Mouse (Mus musculus): ENCODE results near the gene Rbm43. TPM values are rescaled to one million over a fixed set of nuclear protein-coding genes. Genes with fewer than 3 reads are reported as not detected.

Gene Rbm43
- polyA plus RNA-seq, 1 experiment from 2014 or later, result 12.3 TPM

- Histone ChIP-seq H3K36me3 (no peaks in the 10 kb centered on the region), H3K4me2 (replicated peaks) (no peak overlapping the region), H3K9me3 (no peaks in the 10 kb centered on the region), H3K4me1 (no peaks in the 10 kb centered on the region), H3K4me3 (no peak overlapping the region), H3K27me3 (no peaks in the 10 kb centered on the region), H3K27ac (no peak overlapping the region), H3K9ac (no peak overlapping the region)
- ATAC-seq (ENCODE audit: insufficient number of reproducible peaks, insufficient read depth, low FRiP score, low TSS enrichment), result no peak
- 47% methylated on average over 2 of the region's 2 CpGs for WGBS
Measured at GRCm38 (mm10) chr2:51945812-51946211, 10.8 kb upstream of the Rbm43 start.

GRCm38 (mm10) chr2:51941832-51942231, 6.9 kb upstream of the Rbm43 start:
- Histone ChIP-seq H3K9me3 (no peaks in the 10 kb centered on the region), H3K4me1 (no peaks in the 10 kb centered on the region), H3K27ac (no peak overlapping the region), H3K36me3 (no peaks in the 10 kb centered on the region), H3K9ac (no peak overlapping the region), H3K4me3 (no peak overlapping the region), H3K27me3 (no peaks in the 10 kb centered on the region), H3K4me2 (replicated peaks) (no peak overlapping the region)
- WGBS, result 83% methylated on average over 7 of the region's 7 CpGs
- ATAC-seq (ENCODE audit: insufficient number of reproducible peaks, insufficient read depth, low FRiP score, low TSS enrichment), result no peak

GRCm38 (mm10) chr2:51938750-51939149, 3.8 kb upstream of the Rbm43 start:
- no peaks in the 10 kb centered on the region for H3K27me3 ChIP-seq
- H3K4me2 ChIP-seq (replicated peaks), result no peak overlapping the region
- H3K36me3 ChIP-seq, result no peaks in the 10 kb centered on the region
- H3K4me1 ChIP-seq, result peaks cover 5% of the 10 kb centered on the region; the same call in 1 of the 2 replicates
- H3K9ac ChIP-seq, result no peak overlapping the region
- no peak overlapping the region for H3K27ac ChIP-seq
- no peaks in the 10 kb centered on the region for H3K9me3 ChIP-seq
- no peak for ATAC-seq (ENCODE audit: insufficient number of reproducible peaks, insufficient read depth, low FRiP score, low TSS enrichment)
- 73% methylated on average over 2 of the region's 3 CpGs for WGBS
- no peak overlapping the region for H3K4me3 ChIP-seq

GRCm38 (mm10) chr2:51937004-51937403, 2.0 kb upstream of the Rbm43 start:
- H3K4me3 ChIP-seq, result no peak overlapping the region
- H3K27me3 ChIP-seq, result no peaks in the 10 kb centered on the region
- H3K9ac ChIP-seq, result no peak overlapping the region
- no peak overlapping the region for H3K4me2 ChIP-seq (replicated peaks)
- 69% methylated on average over 6 of the region's 6 CpGs for WGBS
- H3K9me3 ChIP-seq, result no peaks in the 10 kb centered on the region
- H3K27ac ChIP-seq, result no peak overlapping the region
- H3K36me3 ChIP-seq, result no peaks in the 10 kb centered on the region
- H3K4me1 ChIP-seq, result peaks cover 5% of the 10 kb centered on the region; the same call in 1 of the 2 replicates
- no peak for ATAC-seq (ENCODE audit: insufficient number of reproducible peaks, insufficient read depth, low FRiP score, low TSS enrichment)

GRCm38 (mm10) chr2:51936585-51936984, 1.6 kb upstream of the Rbm43 start:
- WGBS, result 87% methylated on average over 3 of the region's 3 CpGs
- no peaks in the 10 kb centered on the region for H3K36me3 ChIP-seq
- H3K9ac ChIP-seq, result no peak overlapping the region
- ATAC-seq (ENCODE audit: insufficient number of reproducible peaks, insufficient read depth, low FRiP score, low TSS enrichment), result no peak
- H3K4me3 ChIP-seq, result no peak overlapping the region
- H3K9me3 ChIP-seq, result no peaks in the 10 kb centered on the region
- no peak overlapping the region for H3K4me2 ChIP-seq (replicated peaks)
- no peaks in the 10 kb centered on the region for H3K27me3 ChIP-seq
- H3K27ac ChIP-seq, result no peak overlapping the region
- peaks cover 5% of the 10 kb centered on the region; the same call in 1 of the 2 replicates for H3K4me1 ChIP-seq

GRCm38 (mm10) chr2:51935921-51936320, 958 bp upstream of the Rbm43 start:
- H3K27me3 ChIP-seq, result no peaks in the 10 kb centered on the region
- H3K4me1 ChIP-seq, result peaks cover 5% of the 10 kb centered on the region; the same call in 1 of the 2 replicates
- WGBS, result 93% methylated on average over 7 of the region's 7 CpGs

GRCm38 (mm10) chr2:51933341-51934134, 1.4 kb downstream of the Rbm43 start:
- Histone ChIP-seq H3K9ac (no peak overlapping the region), H3K4me2 (replicated peaks) (peak overlapping the region; percentile 66; the same call in 1 of the 2 replicates), H3K27ac (no peak overlapping the region), H3K9me3 (no peaks in the 10 kb centered on the region), H3K4me3 (no peak overlapping the region), H3K36me3 (no peaks in the 10 kb centered on the region), H3K27me3 (no peaks in the 10 kb centered on the region), H3K4me1 (peaks cover 5% of the 10 kb centered on the region; the same call in 1 of the 2 replicates)
- ATAC-seq (ENCODE audit: insufficient number of reproducible peaks, insufficient read depth, low FRiP score, low TSS enrichment), result no peak
- 64% methylated on average over 10 of the region's 12 CpGs for WGBS

More at GRCm38 (mm10) chr2:51935921-51936320, 958 bp upstream of the Rbm43 start:
- ATAC-seq (ENCODE audit: insufficient number of reproducible peaks, insufficient read depth, low FRiP score, low TSS enrichment), result no peak
- no peak overlapping the region for H3K4me2 ChIP-seq (replicated peaks)
- H3K9me3 ChIP-seq, result no peaks in the 10 kb centered on the region
- no peak overlapping the region for H3K9ac ChIP-seq
- H3K27ac ChIP-seq, result no peak overlapping the region
- H3K4me3 ChIP-seq, result no peak overlapping the region
- H3K36me3 ChIP-seq, result no peaks in the 10 kb centered on the region

GRCm38 (mm10) chr2:51931241-51931640, 3.7 kb downstream of the Rbm43 start:
- H3K9ac ChIP-seq, result no peak overlapping the region
- no peaks in the 10 kb centered on the region for H3K36me3 ChIP-seq
- H3K4me1 ChIP-seq, result peaks cover 5% of the 10 kb centered on the region; the same call in 1 of the 2 replicates
- no peaks in the 10 kb centered on the region for H3K9me3 ChIP-seq
- no peak overlapping the region for H3K4me3 ChIP-seq
- no peak for ATAC-seq (ENCODE audit: insufficient number of reproducible peaks, insufficient read depth, low FRiP score, low TSS enrichment)
- no peak overlapping the region for H3K4me2 ChIP-seq (replicated peaks)
- H3K27ac ChIP-seq, result no peak overlapping the region
- WGBS, result 90% methylated on average over 7 of the region's 7 CpGs
- no peaks in the 10 kb centered on the region for H3K27me3 ChIP-seq

GRCm38 (mm10) chr2:51914944-51915680, 19.9 kb downstream of the Rbm43 start:
- no peaks in the 10 kb centered on the region for H3K36me3 ChIP-seq
- H3K4me2 ChIP-seq (replicated peaks), result no peak overlapping the region
- H3K27me3 ChIP-seq, result no peaks in the 10 kb centered on the region
- H3K9me3 ChIP-seq, result no peaks in the 10 kb centered on the region
- H3K9ac ChIP-seq, result no peak overlapping the region
- no peak overlapping the region for H3K4me3 ChIP-seq
- no peak overlapping the region for H3K27ac ChIP-seq
- peaks cover 13% of the 10 kb centered on the region for H3K4me1 ChIP-seq
- 12% methylated on average over 5 of the region's 5 CpGs for WGBS
- 0 out of 2 replicates have a peak, but pooled peaks have one; percentile 56 for ATAC-seq (ENCODE audit: insufficient number of reproducible peaks, insufficient read depth, low FRiP score, low TSS enrichment)

- WGBS, result 55% methylated on average over 7 of the region's 7 CpGs
- no peaks in the 10 kb centered on the region for H3K9me3 ChIP-seq
Measured at GRCm38 (mm10) chr2:51914532-51914931, 20.4 kb downstream of the Rbm43 start.

GRCm38 (mm10) chr2:51912740-51913139, 22.2 kb downstream of the Rbm43 start:
- Histone ChIP-seq H3K4me2 (replicated peaks) (no peak overlapping the region), H3K4me3 (no peak overlapping the region), H3K4me1 (peaks cover 13% of the 10 kb centered on the region), H3K9me3 (no peaks in the 10 kb centered on the region), H3K27ac (no peak overlapping the region; the same call in 1 of the 2 replicates), H3K9ac (no peak overlapping the region), H3K27me3 (no peaks in the 10 kb centered on the region), H3K36me3 (no peaks in the 10 kb centered on the region)
- no peak for ATAC-seq (ENCODE audit: insufficient number of reproducible peaks, insufficient read depth, low FRiP score, low TSS enrichment)
- 10% methylated on average over 6 of the region's 6 CpGs for WGBS

More at GRCm38 (mm10) chr2:51914532-51914931, 20.4 kb downstream of the Rbm43 start:
- no peak for ATAC-seq (ENCODE audit: insufficient number of reproducible peaks, insufficient read depth, low FRiP score, low TSS enrichment)
- H3K9ac ChIP-seq, result no peak overlapping the region
- H3K27ac ChIP-seq, result no peak overlapping the region
- no peaks in the 10 kb centered on the region for H3K27me3 ChIP-seq
- H3K36me3 ChIP-seq, result no peaks in the 10 kb centered on the region
- H3K4me3 ChIP-seq, result no peak overlapping the region
- peaks cover 13% of the 10 kb centered on the region for H3K4me1 ChIP-seq
- no peak overlapping the region for H3K4me2 ChIP-seq (replicated peaks)

- Histone ChIP-seq H3K9ac (no peak overlapping the region), H3K27ac (no peak overlapping the region), H3K36me3 (no peaks in the 10 kb centered on the region), H3K27me3 (no peaks in the 10 kb centered on the region), H3K4me3 (no peak overlapping the region), H3K9me3 (no peaks in the 10 kb centered on the region), H3K4me2 (replicated peaks) (no peak overlapping the region), H3K4me1 (peaks cover 16% of the 10 kb centered on the region)
- WGBS, result 82% methylated on average over 2 of the region's 2 CpGs
- ATAC-seq (ENCODE audit: insufficient number of reproducible peaks, insufficient read depth, low FRiP score, low TSS enrichment), result no peak
Measured at GRCm38 (mm10) chr2:51911864-51912263, 23.1 kb downstream of the Rbm43 start.

Measured in embryonic facial prominence, embryonic 12.5 days (tissue).